Mouse (Mus musculus) liver, embryonic 14.5 days (tissue): ENCODE data around the gene Pla2g3.

Experiments used
- CTCF ChIP-seq: IDR thresholded peaks from 2 replicates; pipeline ENCODE4 v1.5.1; 2016; ENCODE audit warnings: antibody characterized with exemption, low read depth, control low read depth
- EP300 ChIP-seq: IDR thresholded peaks from 2 replicates; pipeline ENCODE4 v1.6.1; 2016; ENCODE audit warnings: antibody characterized with exemption, low read depth

GRCm38 (mm10) chr11:3526979-3527738, 39.1 kb downstream of the Pla2g3 start:
- TF ChIP-seq CTCF (no peak), EP300 (no peak)
